Mouse (Mus musculus): ENCODE results near the gene Sgms1. TPM values are rescaled to one million over a fixed set of nuclear protein-coding genes. Genes with fewer than 3 reads are reported as not detected.
A peak's percentile ranks its signal among the peaks of the same experiment; 100 is the strongest.

Sgms1 gene
- polyA plus RNA-seq, 1 experiment from 2014 or later: 9.9 TPM

DNA sequence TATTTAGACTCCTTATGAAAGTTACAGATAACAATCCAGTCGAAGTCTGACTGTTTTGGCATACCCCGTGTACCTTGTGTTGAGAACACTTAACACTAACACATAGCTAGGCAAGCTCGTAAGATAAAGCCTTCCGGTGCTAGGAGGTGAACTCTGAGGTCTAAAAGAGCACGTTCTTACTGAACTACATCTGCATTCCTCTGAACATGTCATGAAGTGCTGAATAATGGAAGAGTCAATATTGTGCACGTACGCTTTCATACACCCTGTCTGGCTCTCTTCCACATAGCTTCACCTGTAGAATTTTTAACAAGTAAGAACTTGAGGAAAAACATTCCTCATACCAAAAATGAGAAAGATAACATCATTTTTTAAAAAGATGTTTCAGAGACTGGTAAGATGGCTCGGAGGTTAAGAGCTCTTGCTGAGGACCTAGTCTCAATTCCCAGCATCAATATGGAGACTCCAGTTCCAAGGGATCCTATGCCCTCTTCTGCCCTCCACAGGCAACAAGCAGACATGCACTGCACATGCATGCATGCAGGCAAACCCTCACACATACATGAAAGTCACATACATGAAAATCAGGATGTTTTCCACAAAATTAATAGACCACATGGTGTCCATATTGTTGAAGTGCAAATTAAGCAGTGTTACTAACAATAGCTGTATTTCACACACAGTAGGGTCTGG lies 4.4 kb upstream of the Sgms1 start:
- no peak overlapping the region for H3K4me2 ChIP-seq

DNA sequence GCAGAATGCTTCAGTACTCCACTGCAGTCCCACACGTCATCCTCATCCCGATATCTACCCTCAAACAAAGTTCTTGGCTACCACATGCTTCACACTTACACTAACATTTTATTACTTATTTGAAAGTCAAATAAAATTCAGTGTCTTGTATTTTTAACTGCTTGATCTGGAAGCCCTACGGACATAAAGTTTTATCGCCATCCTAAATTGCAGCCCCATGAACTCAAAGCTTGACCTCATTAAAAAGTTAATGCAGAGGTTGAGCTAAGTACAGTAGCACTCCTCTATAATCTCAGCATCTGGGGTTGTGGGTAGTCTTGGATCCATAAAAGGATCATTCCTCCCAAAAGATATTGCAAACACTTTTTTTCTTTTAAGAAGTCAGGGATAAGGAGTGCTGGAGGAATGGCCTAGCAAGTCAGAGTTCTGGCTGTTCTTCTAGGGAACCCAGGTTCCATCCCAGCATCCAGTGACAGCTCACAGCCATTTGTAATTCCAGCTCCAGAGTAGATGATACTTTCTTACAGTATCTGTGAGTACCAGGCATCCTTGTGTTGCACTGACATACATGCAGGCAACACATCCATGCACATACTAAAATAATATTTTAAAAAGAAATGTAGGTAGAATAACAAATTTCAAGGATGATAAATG lies 3.7 kb upstream of the Sgms1 start:
- 90% methylated on average over 4 of the region's 4 CpGs for whole genome bisulfite sequencing
- no peak overlapping the region for H3K9ac ChIP-seq
- H3K4me2 ChIP-seq: no peak overlapping the region
- no peaks in the 10 kb centered on the region for H3K4me1 ChIP-seq
- no peak for ATAC-seq
- H3K27me3 ChIP-seq: no peaks in the 10 kb centered on the region
- H3K36me3 ChIP-seq (ENCODE audit: poor library complexity, severe bottlenecking): no peaks in the 10 kb centered on the region
- no peak overlapping the region for H3K4me3 ChIP-seq
- 0 out of 2 replicates have a peak, but pooled peaks cover 3% of the 10 kb centered on the region for H3K9me3 ChIP-seq (replicated peaks)
- no peak overlapping the region for H3K27ac ChIP-seq

More for the DNA sequence above, 4.4 kb upstream of the Sgms1 start:
- 93% methylated on average over 8 of the region's 8 CpGs for WGBS
- Histone ChIP-seq H3K4me3 (no peak overlapping the region), H3K27ac (no peak overlapping the region), H3K27me3 (no peaks in the 10 kb centered on the region), H3K9ac (no peak overlapping the region), H3K9me3 (replicated peaks) (0 out of 2 replicates have a peak, but pooled peaks cover 3% of the 10 kb centered on the region), H3K36me3 (ENCODE audit: poor library complexity, severe bottlenecking) (no peaks in the 10 kb centered on the region), H3K4me1 (no peaks in the 10 kb centered on the region)
- ATAC-seq: no peak

DNA sequence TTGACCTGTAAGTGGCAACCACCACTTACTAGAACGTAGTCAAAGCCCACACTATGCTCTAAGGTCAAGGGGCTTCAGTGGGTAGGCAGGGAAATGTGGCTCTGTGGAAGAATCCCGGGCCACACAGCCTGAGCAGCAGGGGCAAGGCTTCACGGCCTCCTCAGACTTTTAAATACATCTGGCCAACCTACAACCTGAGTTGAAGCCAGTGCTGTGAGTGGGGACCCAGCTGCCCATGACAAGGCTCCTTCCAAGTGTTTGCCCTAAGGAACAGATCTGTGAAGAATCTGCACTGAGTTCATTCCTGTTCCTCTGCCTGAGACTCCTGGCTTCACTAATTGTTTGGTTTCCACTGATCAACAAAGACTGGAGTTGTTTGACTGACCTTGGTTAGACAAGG lies 1.9 kb upstream of the Sgms1 start:
- Histone ChIP-seq H3K4me2 (no peak overlapping the region), H3K4me3 (no peak overlapping the region), H3K36me3 (ENCODE audit: poor library complexity, severe bottlenecking) (no peaks in the 10 kb centered on the region), H3K9me3 (replicated peaks) (0 out of 2 replicates have a peak, but pooled peaks cover 3% of the 10 kb centered on the region), H3K9ac (no peak overlapping the region), H3K27ac (no peak overlapping the region), H3K4me1 (peaks cover 13% of the 10 kb centered on the region), H3K27me3 (peaks cover 10% of the 10 kb centered on the region; the same call in 1 of the 2 replicates)
- ATAC-seq: no peak
- 89% methylated on average over 3 of the region's 3 CpGs for WGBS

DNA sequence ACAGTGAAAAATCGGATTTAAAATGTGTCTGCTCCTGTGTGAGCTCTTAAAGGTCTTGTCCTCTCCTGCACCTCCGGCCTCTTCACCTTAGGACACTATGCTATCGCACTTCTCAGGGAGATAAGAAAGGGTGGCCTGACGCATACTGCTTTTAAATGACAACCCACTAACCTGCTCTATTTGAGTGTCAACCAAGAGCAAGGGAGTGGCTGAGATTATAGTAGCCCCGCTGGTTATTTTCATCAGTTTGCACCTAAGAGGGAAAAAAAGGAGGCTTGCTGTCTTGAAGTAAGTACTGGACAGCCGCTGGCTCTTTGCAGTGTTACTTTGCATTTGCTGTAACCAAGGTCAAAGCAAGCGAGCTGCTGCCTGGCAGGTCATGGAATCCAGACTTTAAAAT lies 602 bp upstream of the Sgms1 start:
- Histone ChIP-seq H3K9me3 (replicated peaks) (0 out of 2 replicates have a peak, but pooled peaks cover 3% of the 10 kb centered on the region), H3K9ac (peak overlapping the region; percentile 82), H3K4me1 (peaks cover 15% of the 10 kb centered on the region), H3K4me2 (peak overlapping the region; percentile 91), H3K36me3 (ENCODE audit: poor library complexity, severe bottlenecking) (no peaks in the 10 kb centered on the region), H3K27ac (no peak overlapping the region), H3K4me3 (peak overlapping the region; percentile 74), H3K27me3 (peaks cover 12% of the 10 kb centered on the region; the same call in 1 of the 2 replicates)
- ATAC-seq: no peak
- WGBS: 82% methylated on average over 7 of the region's 7 CpGs

- Histone ChIP-seq H3K4me1 (peaks cover 15% of the 10 kb centered on the region), H3K36me3 (ENCODE audit: poor library complexity, severe bottlenecking) (no peaks in the 10 kb centered on the region), H3K9ac (peak overlapping the region; percentile 82), H3K9me3 (replicated peaks) (no peaks in the 10 kb centered on the region), H3K4me3 (peak overlapping the region; percentile 74), H3K4me2 (peak overlapping the region; percentile 91), H3K27ac (peak overlapping the region; percentile 93), H3K27me3 (peaks cover 12% of the 10 kb centered on the region; the same call in 1 of the 2 replicates)
- ATAC-seq: peak; percentile 91
- WGBS: under 1% methylated on average over 60 of the region's 75 CpGs
Measured at GRCm38 (mm10) chr19:32388191-32388921, 1.2 kb downstream of the Sgms1 start.

DNA sequence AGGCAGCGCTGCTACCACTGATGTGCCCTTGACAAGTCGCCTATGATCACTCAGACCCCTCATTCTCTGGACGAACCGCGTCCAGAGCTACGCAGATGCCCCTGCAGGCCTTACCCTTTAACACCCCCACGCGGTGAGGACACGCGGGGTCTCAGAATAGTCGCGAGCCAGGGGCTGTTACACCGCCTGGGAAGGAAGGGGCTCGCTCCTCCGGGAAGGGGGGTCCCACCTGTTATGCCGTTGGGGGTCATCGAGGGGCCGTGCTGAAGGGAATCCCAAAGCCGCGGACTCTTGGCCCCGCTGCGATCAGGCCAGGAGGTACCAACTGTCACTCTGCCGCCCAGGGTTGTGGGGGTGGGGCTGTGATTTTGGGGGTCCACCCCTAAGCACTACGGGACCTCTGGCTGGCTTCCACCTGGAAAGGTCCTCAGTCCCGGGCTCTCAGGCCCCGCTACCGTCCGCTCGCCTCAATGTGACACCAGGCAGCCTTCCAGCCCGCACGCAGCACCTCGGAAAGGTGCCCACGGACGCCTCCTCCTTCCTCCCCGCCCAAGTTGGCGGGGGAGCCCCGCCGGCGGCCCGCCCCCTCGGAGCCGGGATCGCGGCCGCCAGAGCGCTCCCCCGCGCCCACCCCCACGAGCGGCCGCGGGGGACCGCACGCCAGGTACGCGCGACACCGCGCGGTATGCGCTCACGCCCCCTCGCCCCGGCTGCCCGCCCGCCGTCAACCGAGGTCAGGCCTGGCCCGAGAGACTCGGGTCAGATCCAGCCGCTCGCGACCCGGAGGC lies 1.9 kb downstream of the Sgms1 start:
- Histone ChIP-seq H3K4me3 (peak overlapping the region; percentile 74), H3K27me3 (peaks cover 12% of the 10 kb centered on the region; the same call in 1 of the 2 replicates), H3K27ac (peak overlapping the region; percentile 93), H3K4me2 (peak overlapping the region; percentile 91), H3K9ac (peak overlapping the region; percentile 82), H3K4me1 (peaks cover 15% of the 10 kb centered on the region), H3K9me3 (replicated peaks) (no peaks in the 10 kb centered on the region), H3K36me3 (ENCODE audit: poor library complexity, severe bottlenecking) (no peaks in the 10 kb centered on the region)
- peak; percentile 20 for ATAC-seq
- 1% methylated on average over 66 of the region's 74 CpGs for WGBS

DNA sequence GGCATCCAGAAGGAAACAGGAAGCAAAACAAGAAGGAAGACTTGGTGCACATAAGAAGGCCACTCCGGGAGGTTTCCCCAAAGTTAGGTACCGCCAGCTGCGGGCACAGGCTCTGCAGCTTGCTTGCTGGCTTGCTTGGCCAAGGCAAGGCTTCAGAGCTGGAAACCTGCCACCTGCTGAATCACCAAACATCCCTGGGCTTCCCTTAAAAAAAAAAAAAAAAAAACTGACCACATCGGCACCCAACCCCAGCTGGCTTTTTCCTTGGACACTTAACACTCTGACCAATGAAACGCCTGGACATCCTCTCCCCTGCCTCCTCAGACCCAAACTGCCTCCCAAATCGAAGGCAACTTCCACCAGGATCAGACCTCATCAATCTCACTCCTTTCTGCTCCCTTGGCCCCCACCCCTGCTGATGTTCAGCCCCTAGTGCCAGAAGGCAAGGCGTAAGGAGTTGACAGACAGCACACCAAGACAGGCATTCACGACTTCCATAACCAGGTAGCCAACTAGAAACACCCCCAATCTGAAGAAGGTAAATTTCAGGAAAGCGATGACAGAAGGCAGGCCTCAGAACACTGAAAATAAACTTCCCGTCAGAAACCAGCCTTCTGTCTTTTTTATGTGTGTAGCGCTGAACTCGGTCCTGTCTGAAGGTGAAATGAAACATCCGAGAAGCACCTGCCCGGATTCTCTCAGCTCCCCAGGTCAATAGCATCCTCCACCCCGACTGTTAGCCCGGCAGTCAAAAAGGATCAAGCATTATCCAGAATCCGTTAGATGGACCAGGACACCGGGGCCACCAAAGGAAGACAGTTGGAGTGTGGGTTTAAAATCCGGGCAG lies 2.7 kb downstream of the Sgms1 start:
- Histone ChIP-seq H3K27me3 (peaks cover 12% of the 10 kb centered on the region; the same call in 1 of the 2 replicates), H3K9ac (peak overlapping the region; percentile 82), H3K9me3 (replicated peaks) (no peaks in the 10 kb centered on the region), H3K4me3 (peak overlapping the region; percentile 74), H3K4me2 (peak overlapping the region; percentile 91), H3K36me3 (ENCODE audit: poor library complexity, severe bottlenecking) (no peaks in the 10 kb centered on the region), H3K4me1 (peaks cover 15% of the 10 kb centered on the region), H3K27ac (no peak overlapping the region)
- ATAC-seq: no peak
- 28% methylated on average over 19 of the region's 19 CpGs for WGBS

DNA sequence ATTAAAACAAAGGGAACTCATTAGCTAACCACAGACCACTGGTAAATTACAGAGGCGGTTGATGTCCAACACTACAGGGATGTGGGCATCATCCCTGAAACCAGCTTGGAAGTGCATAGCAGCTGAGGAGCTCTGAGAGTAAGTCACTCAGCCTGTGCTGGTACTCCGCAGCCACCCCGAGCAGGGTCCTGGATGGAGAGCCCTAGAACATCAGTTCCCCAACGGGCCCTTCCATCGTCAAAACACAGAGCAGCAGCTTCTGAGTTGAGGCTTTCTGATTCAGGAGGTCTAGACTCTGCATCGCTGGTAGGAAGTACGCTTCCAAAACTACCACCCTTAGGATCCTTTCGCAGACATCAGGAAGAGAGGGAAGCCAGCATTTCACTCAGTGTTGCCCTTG lies 5.8 kb downstream of the Sgms1 start:
- H3K36me3 ChIP-seq (ENCODE audit: poor library complexity, severe bottlenecking): no peaks in the 10 kb centered on the region
- H3K4me1 ChIP-seq: peaks cover 19% of the 10 kb centered on the region
- no peak overlapping the region for H3K4me2 ChIP-seq
- no peak overlapping the region for H3K4me3 ChIP-seq
- H3K9ac ChIP-seq: no peak overlapping the region
- H3K9me3 ChIP-seq (replicated peaks): no peaks in the 10 kb centered on the region
- peaks cover 12% of the 10 kb centered on the region; the same call in 1 of the 2 replicates for H3K27me3 ChIP-seq
- no peak for ATAC-seq
- H3K27ac ChIP-seq: no peak overlapping the region
- WGBS: 92% methylated on average over 8 of the region's 8 CpGs

- Histone ChIP-seq H3K9ac (no peak overlapping the region), H3K4me3 (no peak overlapping the region), H3K27me3 (0 out of 2 replicates have a peak, but pooled peaks cover 3% of the 10 kb centered on the region), H3K27ac (no peak overlapping the region; the same call in 1 of the 2 replicates), H3K4me1 (peaks cover 11% of the 10 kb centered on the region), H3K9me3 (replicated peaks) (no peaks in the 10 kb centered on the region), H3K4me2 (no peak overlapping the region), H3K36me3 (ENCODE audit: poor library complexity, severe bottlenecking) (no peaks in the 10 kb centered on the region)
- ATAC-seq: peak; percentile 50
- 46% methylated on average over 3 of the region's 3 CpGs for WGBS
Measured at GRCm38 (mm10) chr19:32381511-32381961, 8.0 kb downstream of the Sgms1 start.

DNA sequence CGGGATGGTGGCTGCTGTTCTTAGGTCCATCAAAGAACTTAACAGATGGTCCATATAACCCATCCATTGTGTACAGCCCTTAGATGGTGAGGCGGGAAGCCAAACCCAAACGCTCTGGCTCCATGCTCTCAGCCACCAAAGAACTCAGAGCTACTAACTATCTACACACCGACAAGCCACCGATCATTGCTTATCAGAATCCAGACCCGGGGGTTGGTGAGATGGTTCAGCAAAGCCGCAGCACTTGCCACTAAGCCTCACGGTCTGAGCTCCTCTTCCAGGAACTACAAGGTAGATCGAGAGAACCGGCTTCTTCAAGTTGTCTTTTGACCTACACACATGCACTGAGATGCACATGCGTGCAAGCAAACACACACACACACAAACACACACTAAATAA lies 8.8 kb downstream of the Sgms1 start:
- WGBS: 96% methylated on average over 11 of the region's 11 CpGs
- H3K9ac ChIP-seq: no peak overlapping the region
- ATAC-seq: no peak

More for the DNA sequence above, 8.8 kb downstream of the Sgms1 start:
- Histone ChIP-seq H3K27me3 (no peaks in the 10 kb centered on the region), H3K4me1 (peaks cover 8% of the 10 kb centered on the region), H3K9me3 (replicated peaks) (no peaks in the 10 kb centered on the region), H3K27ac (no peak overlapping the region), H3K4me3 (no peak overlapping the region), H3K36me3 (ENCODE audit: poor library complexity, severe bottlenecking) (no peaks in the 10 kb centered on the region), H3K4me2 (no peak overlapping the region)
